Mouse (Mus musculus) midbrain, embryonic 13.5 days (tissue): ENCODE measurements at regions not wholly inside any gene's neighbourhood (a gene's known extent, or its start where the extent isn't known, plus 50 kb on each side); places are given as distances from the start of the nearest gene placed in this dataset.

Source experiments
- ATAC-seq: fragments of 200-750 bp; cut with Nextera tagmentation; 2 replicates; pipeline ENCODE4 v1.8.0; 2017; ENCODE audit warnings: mild to moderate bottlenecking, moderate TSS enrichment, moderate library complexity
- H3K27ac ChIP-seq: fragments of 300-500 bp; sonication (generic); 2 replicates; pipeline ENCODE4 v1.5.1; 2015; ENCODE audit warnings: inconsistent platforms, mild to moderate bottlenecking, moderate library complexity
- H3K27me3 ChIP-seq: fragments of 300-500 bp; sonication (generic); 2 replicates; pipeline ENCODE4 v1.6.1; 2015; ENCODE audit warnings: mild to moderate bottlenecking, inconsistent platforms
- H3K36me3 ChIP-seq: fragments of 300-500 bp; sonication (generic); 2 replicates; pipeline ENCODE4 v1.6.1; 2015; ENCODE audit warnings: mild to moderate bottlenecking, inconsistent platforms
- H3K4me1 ChIP-seq: fragments of 300-500 bp; sonication (generic); replicated peaks from 2 replicates; pipeline ENCODE4 v1.6.1; 2015; ENCODE audit warnings: inconsistent platforms
- H3K4me2 ChIP-seq: fragments of 300-500 bp; sonication (generic); replicated peaks from 2 replicates; pipeline ENCODE4 v1.6.1; 2015; ENCODE audit warnings: moderate library complexity, mild to moderate bottlenecking, inconsistent platforms
- H3K4me3 ChIP-seq: fragments of 300-500 bp; sonication (generic); replicated peaks from 2 replicates; pipeline ENCODE4 v1.5.1; 2015; ENCODE audit warnings: mild to moderate bottlenecking, inconsistent platforms
- H3K9ac ChIP-seq: fragments of 300-500 bp; sonication (generic); replicated peaks from 2 replicates; pipeline ENCODE4 v1.6.1; 2015; ENCODE audit warnings: mild to moderate bottlenecking, inconsistent platforms
- H3K9me3 ChIP-seq: fragments of 300-500 bp; sonication (generic); 2 replicates; pipeline ENCODE4 v1.6.1; 2016; ENCODE audit warnings: mild to moderate bottlenecking, inconsistent platforms
- WGBS: fragments of 180-500 bp; shearing (Covaris S2); methylation state at CpG from one replicate; pipeline ENCODE4 v1.1.7; 2015; 5-methylcytosine and 5-hydroxymethylcytosine counted together

DNA sequence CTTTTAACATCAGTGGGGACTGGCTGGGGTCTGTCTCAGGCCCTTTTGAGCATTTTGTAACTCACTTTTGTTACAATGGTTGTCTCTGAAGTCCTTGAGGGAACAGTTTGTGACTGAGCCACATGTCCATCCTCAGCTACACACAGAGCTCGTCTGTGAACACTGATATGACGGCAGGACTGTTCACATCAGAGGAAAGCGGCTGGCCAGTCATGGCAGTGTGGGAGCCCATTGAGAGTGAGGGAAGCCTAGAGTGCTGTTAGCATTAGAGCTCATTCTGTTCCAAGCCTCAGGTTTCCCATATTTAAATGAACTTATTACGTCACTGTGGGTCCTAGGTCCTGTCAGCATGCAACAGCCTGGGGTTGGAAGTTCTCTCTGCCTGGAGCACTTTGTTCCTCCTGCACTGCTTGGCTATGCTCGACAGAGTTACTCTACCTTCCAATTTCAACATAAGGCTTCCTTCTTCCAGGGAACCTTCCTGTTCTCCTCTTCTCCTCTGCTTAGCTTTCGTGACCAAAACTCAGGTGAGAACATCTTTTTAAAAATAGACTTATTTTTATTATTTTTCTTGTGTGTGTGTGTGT, 217.5 kb downstream of the Mex3b start:
- Histone ChIP-seq H3K36me3 (no peaks in the 10 kb centered on the region), H3K4me3 (no peak overlapping the region), H3K27me3 (no peaks in the 10 kb centered on the region), H3K9me3 (no peaks in the 10 kb centered on the region), H3K27ac (no peak overlapping the region), H3K4me2 (no peak overlapping the region), H3K4me1 (peaks cover 24% of the 10 kb centered on the region), H3K9ac (no peak overlapping the region)
- no peak for ATAC-seq
- WGBS, result 79% methylated on average over 6 of the region's 6 CpGs

DNA sequence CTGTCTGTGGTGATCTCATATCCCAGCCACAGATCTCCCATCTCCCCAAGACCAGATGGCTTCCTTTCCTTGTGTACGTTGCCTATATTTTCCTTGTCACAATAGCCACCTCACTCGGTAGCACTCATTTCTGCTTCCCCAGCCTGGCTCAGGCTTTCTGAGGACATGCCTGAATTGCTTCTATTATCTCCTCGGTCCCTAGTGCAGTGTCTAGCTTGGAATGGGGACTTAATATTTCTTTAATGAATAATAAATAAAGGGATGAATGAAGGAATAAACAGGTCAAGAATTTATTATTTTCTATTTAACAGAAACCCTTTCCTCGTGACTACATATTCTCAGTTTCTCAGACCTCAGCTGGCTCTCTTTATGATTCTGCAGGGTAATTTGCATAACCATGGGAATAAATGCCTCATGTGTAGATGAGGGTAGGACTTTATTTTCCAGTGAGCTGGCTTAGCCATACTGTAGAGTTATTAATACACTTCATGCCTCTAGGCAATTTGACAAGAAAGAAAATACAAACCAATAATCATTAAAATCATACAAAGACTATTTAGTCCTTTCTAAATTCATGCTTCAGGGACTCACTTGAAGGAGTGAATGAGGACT, 218.5 kb downstream of the Mex3b start:
- peak; percentile 47 for ATAC-seq

DNA sequence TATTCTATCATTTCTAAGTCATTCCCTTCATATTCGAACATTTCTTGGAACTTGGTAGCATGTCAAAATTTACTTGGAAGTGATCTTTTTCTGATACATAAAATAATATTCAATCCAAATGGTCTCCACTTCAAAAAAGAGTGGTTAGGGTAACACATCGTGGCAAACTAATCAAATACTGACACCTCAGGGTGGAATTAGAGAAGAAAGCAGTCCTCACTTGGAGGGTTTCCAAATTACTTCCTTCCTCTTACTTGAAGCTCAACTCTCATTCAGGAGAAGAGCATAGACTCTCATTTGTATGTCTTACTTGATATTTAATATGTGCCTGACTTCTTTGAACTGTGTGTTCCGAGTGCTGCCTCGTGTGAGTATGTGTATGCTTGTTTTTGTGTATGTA, 220.3 kb downstream of the Mex3b start:
- Histone ChIP-seq H3K4me1 (peaks cover 27% of the 10 kb centered on the region), H3K36me3 (no peaks in the 10 kb centered on the region), H3K27me3 (no peaks in the 10 kb centered on the region), H3K4me3 (no peak overlapping the region), H3K4me2 (no peak overlapping the region), H3K9me3 (no peaks in the 10 kb centered on the region), H3K27ac (no peak overlapping the region), H3K9ac (no peak overlapping the region)
- WGBS, result 91% methylated on average over 4 of the region's 4 CpGs
- no peak for ATAC-seq

More for the DNA sequence above, 218.5 kb downstream of the Mex3b start:
- no peaks in the 10 kb centered on the region for H3K9me3 ChIP-seq
- no peak overlapping the region for H3K9ac ChIP-seq
- 20% methylated on average over 4 of the region's 4 CpGs for whole genome bisulfite sequencing
- peaks cover 27% of the 10 kb centered on the region for H3K4me1 ChIP-seq
- H3K27me3 ChIP-seq, result no peaks in the 10 kb centered on the region
- H3K27ac ChIP-seq, result peak overlapping the region; percentile 69
- no peak overlapping the region for H3K4me3 ChIP-seq
- H3K4me2 ChIP-seq, result no peak overlapping the region
- H3K36me3 ChIP-seq, result no peaks in the 10 kb centered on the region

DNA sequence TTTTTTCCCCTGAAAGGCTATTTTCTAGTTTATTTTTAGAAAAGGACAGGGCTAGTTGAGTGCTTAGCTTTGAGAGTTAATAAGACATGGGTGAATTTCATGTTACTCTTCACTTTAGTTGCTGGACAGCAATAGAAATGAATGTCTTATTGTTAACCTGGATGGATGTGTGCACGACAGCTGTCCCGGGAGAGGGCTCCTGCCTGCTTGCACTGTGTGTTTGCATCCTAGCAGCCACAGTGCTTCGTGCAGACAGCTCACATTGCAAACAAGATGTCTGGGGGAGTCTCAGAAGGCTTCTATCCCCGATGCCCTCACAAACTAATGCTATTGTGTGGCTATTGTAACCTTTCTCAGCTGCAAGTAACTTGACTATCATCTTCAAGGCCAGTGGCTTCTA, 221.0 kb downstream of the Mex3b start:
- H3K9ac ChIP-seq, result 0 out of 2 replicates have a peak overlapping the region, but pooled peaks have one; percentile 7
- WGBS, result 3% methylated on average over 4 of the region's 4 CpGs
- ATAC-seq, result no peak
- no peaks in the 10 kb centered on the region for H3K9me3 ChIP-seq
- H3K27me3 ChIP-seq, result no peaks in the 10 kb centered on the region
- no peak overlapping the region for H3K27ac ChIP-seq
- peaks cover 27% of the 10 kb centered on the region for H3K4me1 ChIP-seq
- no peak overlapping the region for H3K4me2 ChIP-seq
- no peak overlapping the region for H3K4me3 ChIP-seq
- H3K36me3 ChIP-seq, result no peaks in the 10 kb centered on the region

DNA sequence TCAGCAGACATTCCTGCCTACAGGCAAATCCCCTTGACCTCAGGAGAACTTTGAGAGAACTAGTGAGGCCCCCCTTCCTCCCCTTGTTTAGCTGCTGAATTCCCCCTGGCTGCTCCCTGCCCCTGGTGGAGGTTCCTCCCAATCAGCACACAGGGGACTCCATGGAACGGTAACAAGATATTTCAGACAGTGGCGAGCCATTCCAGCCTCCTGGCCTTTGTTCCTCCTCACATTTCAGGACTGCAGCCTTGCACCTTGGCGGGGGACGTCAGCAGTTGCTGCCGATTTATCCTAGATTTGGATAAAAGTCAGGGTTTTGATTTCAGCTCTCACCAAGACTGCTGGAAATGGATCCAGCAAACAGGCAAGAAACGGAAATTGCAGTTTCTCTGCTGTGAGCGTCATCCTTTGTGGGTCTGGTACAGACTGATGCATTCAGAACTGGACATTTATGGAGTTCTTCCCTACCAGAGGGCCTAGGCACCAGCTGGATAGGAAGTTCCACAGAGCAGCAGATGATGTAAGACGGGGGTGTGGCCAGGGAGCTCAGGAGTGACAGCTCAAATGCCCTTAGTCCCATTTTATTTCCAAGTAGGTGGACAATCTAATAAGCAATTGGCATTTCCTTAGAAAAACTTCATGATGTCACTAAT, 222.3 kb downstream of the Mex3b start:
- Histone ChIP-seq H3K9me3 (no peaks in the 10 kb centered on the region), H3K36me3 (no peaks in the 10 kb centered on the region), H3K4me3 (no peak overlapping the region), H3K4me2 (no peak overlapping the region), H3K27me3 (no peaks in the 10 kb centered on the region), H3K27ac (no peak overlapping the region), H3K9ac (no peak overlapping the region), H3K4me1 (peaks cover 33% of the 10 kb centered on the region)
- WGBS, result 37% methylated on average over 8 of the region's 8 CpGs
- ATAC-seq, result no peak; the same call in 1 of the 2 replicates

DNA sequence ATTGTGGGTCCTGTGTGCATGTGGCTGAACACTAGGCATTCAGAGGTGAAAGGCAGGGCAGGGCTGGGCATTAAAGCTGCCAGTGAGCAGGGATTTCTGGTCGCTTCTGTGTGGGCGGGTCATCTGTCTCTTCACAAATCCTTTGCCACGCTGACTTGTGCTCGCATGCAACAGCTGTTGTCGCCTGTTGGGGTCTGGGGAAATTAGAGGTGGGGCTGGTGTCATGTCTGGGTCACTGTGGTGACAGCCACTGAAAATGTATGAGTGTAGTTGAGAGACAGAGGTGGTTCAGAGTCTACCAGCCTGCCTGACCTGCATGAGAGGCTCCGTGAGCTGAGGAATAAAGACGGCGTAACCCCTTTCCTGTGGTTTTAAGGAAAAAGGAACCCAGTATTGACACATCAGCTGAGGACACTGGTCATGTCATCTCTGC, 226.8 kb downstream of the Mex3b start:
- Histone ChIP-seq H3K9ac (no peak overlapping the region), H3K4me1 (peaks cover 15% of the 10 kb centered on the region), H3K9me3 (no peaks in the 10 kb centered on the region), H3K36me3 (no peaks in the 10 kb centered on the region), H3K27me3 (no peaks in the 10 kb centered on the region), H3K4me2 (no peak overlapping the region), H3K4me3 (no peak overlapping the region), H3K27ac (no peak overlapping the region)
- ATAC-seq, result no peak
- WGBS, result 39% methylated on average over 8 of the region's 8 CpGs

DNA sequence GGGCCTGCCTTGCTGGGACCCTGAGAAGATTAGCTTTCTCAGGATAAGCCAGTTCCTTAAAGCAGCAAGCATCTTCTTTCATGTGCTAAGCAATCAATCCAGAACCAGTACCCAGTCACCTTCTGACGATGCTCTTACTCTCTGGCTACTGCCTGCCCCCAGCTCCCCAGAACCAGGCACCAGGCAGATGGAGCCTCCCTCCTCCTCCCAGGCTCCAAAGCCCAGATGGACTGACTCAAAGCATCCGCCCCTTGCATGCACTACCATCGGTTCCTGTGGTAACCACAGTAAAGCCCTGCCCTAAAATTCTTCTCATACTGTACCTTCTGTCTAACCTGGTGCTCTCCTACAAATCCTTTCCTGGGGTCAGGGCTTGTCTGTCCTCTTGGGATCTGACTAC, 227.8 kb downstream of the Mex3b start:
- ATAC-seq, result no peak
- Histone ChIP-seq H3K9ac (no peak overlapping the region), H3K27ac (no peak overlapping the region), H3K9me3 (no peaks in the 10 kb centered on the region), H3K36me3 (no peaks in the 10 kb centered on the region), H3K4me1 (peaks cover 6% of the 10 kb centered on the region), H3K27me3 (no peaks in the 10 kb centered on the region), H3K4me3 (no peak overlapping the region), H3K4me2 (no peak overlapping the region)
- WGBS, result 56% methylated on average over 3 of the region's 3 CpGs

DNA sequence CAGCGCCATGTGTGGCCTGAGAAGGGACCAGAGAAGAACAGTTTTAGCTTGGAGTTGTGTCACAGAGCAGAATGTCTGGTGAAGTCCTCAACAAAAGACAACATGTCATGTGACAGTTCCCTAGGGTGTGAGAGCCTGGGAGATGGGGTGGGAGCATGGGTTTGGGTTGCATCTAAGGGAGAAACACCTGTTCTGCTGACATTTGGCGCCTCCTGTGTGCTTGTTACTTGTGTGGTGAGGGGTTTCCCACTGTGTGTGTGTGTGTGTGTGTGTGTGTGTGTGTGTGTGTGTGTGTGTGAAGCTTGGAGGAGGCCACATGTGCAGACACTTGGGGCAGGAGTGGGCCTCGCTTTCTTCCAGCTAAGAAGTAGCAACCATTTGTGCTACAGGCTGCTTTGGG, 228.5 kb downstream of the Mex3b start:
- no peaks in the 10 kb centered on the region for H3K36me3 ChIP-seq
- H3K4me2 ChIP-seq, result no peak overlapping the region
- H3K27ac ChIP-seq, result no peak overlapping the region
- no peaks in the 10 kb centered on the region for H3K9me3 ChIP-seq
- no peaks in the 10 kb centered on the region for H3K27me3 ChIP-seq
- H3K4me3 ChIP-seq, result no peak overlapping the region
- no peak overlapping the region for H3K9ac ChIP-seq
- no peak for ATAC-seq
- WGBS, result 78% methylated on average over 3 of the region's 3 CpGs
- peaks cover 6% of the 10 kb centered on the region for H3K4me1 ChIP-seq

DNA sequence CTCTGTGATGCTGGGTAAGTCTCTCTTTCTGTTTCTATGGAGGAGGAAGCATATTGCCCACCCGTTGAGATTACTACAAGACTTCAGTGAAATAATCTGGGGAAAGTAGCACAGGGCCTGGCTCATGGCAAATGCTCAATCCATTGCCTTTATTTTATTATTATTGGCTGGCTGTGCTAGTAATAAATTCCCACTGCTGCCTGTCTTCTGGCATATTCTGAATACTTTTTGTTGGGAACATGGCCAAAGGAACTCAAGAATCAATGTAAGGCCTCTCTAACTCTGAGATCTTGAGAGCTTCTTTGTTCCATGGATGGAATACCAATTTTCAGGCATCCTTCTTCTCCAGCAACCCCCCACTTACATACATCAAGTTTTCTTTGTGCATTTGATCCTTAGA, 237.3 kb downstream of the Mex3b start:
- Histone ChIP-seq H3K4me2 (no peak overlapping the region), H3K36me3 (no peaks in the 10 kb centered on the region), H3K27ac (no peak overlapping the region), H3K9me3 (no peaks in the 10 kb centered on the region), H3K27me3 (no peaks in the 10 kb centered on the region), H3K9ac (no peak overlapping the region), H3K4me3 (no peak overlapping the region), H3K4me1 (no peaks in the 10 kb centered on the region)
- WGBS, result 84% methylated on average over 1 of the region's 1 CpGs
- ATAC-seq, result no peak

DNA sequence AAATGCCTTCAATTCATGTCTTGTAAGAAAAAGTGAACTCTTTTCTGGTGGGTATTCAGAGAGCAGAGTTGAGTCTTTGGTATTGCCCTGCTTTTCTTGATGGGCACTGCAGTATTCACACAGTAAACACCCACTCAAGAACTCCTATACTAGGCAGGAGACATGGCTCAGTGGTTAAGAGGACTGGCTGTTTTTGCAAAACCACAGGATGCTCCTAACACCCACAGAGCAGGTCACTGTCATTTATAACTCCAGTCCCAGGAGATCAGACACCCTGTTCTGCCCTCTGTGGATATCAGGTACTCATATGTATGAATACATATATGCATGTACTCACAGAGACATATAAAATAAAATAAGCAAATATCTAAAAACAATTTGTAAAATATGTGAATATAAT, 238.5 kb downstream of the Mex3b start:
- no peak for ATAC-seq
- no peak overlapping the region for H3K27ac ChIP-seq
- H3K9ac ChIP-seq, result no peak overlapping the region
- H3K27me3 ChIP-seq, result no peaks in the 10 kb centered on the region
- H3K4me3 ChIP-seq, result no peak overlapping the region
- H3K36me3 ChIP-seq, result no peaks in the 10 kb centered on the region
- H3K4me2 ChIP-seq, result no peak overlapping the region
- H3K4me1 ChIP-seq, result no peaks in the 10 kb centered on the region
- no peaks in the 10 kb centered on the region for H3K9me3 ChIP-seq

DNA sequence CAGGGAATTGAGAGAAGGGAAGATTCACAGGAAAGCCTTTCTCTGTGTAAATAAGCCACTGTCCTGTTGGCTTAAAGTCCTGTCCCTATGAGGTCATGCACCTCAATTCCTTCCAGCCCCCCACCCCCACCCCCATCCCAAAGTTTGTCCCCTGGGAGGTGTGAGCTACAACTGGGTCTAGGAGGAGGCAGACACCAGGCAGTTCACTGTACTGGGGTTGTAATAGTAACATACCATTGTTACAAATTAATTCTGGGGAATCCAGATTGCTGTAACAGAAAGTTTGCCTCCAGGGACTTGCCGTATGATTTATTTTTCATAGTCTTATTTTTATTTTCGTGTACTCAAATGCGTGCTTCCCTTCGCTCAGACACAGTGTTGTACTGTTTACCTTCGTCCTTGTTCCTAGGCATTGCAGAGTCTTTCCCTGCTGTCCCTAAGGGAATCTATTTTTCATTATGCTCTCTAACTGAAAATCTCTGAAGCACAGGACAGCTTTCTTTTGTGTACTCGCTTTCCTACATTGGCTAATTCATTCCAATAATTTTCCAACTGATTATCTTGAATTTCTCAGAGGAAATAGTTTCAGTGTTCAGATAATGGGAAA, 244.2 kb downstream of the Mex3b start:
- H3K36me3 ChIP-seq, result no peaks in the 10 kb centered on the region
- H3K4me3 ChIP-seq, result no peak overlapping the region
- no peak overlapping the region for H3K9ac ChIP-seq
- no peak for ATAC-seq
- no peak overlapping the region for H3K27ac ChIP-seq
- no peaks in the 10 kb centered on the region for H3K27me3 ChIP-seq
- 73% methylated on average over 6 of the region's 6 CpGs for WGBS
- no peak overlapping the region for H3K4me2 ChIP-seq
- H3K9me3 ChIP-seq, result no peaks in the 10 kb centered on the region
- peaks cover 7% of the 10 kb centered on the region for H3K4me1 ChIP-seq

DNA sequence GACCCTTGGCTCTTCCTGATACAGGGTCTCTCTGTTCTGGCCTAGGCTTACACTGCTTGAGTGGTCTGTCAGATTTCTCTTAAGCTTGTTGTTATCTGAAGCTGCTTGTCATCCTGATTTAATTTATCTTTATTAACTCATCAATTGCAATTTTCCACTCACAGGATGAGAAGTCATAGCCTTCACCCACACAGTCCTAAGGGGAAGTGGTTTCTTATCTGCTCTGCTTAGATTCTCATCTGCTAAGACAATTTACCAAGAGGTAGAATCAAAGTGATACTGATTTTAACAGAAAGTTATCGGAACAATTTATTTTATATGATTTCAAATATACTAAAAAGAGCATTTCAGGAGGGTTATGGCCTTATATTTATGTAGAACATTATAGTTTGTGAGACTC, 249.4 kb downstream of the Mex3b start:
- no peak overlapping the region for H3K4me3 ChIP-seq
- 100% methylated on average over 1 of the region's 1 CpGs for WGBS
- H3K4me1 ChIP-seq, result peaks cover under 1% of the 10 kb centered on the region; the same call in 1 of the 2 replicates
- H3K4me2 ChIP-seq, result no peak overlapping the region
- ATAC-seq, result no peak; the same call in 1 of the 2 replicates
- H3K36me3 ChIP-seq, result no peaks in the 10 kb centered on the region
- no peaks in the 10 kb centered on the region for H3K9me3 ChIP-seq
- H3K27me3 ChIP-seq, result no peaks in the 10 kb centered on the region
- no peak overlapping the region for H3K27ac ChIP-seq
- H3K9ac ChIP-seq, result no peak overlapping the region
